Mouse (Mus musculus): ENCODE results near the gene Msh6. TPM values are rescaled to one million over a fixed set of nuclear protein-coding genes. Genes with fewer than 3 reads are reported as not detected.

Gene Msh6
- total RNA-seq, 1 experiment = 247 TPM

DNA sequence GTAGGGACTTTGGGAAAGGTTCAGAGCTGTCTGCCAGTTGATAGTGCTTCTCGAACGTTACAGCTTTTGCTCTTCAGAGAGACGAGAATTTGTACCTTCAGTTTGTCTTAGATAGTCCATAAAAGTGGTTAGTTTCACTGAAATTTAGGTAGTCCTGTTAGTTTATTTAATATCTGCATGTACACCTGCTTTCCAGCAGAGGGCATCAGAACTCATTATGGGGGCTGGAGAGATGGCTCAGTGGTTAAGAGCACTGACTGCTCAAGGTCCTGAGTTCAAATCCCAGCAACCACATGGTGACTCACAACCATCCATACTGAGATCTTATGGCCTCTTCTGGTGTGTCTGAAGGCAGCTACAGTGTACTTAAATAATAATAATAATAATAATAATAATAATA is 7.2 kb downstream of the Msh6 start:
- H3K4me1 ChIP-seq (ENCODE audit: control insufficient read depth in 2 of 2, insufficient read depth in 2 of 2, low read length in 2 of 2, poor library complexity in 1 of 2) = peaks cover 0 to 13% of the 10 kb centered on the region in 2 experiments; a peak in 2 of 4 replicates
- H3K27ac ChIP-seq (ENCODE audit: insufficient read depth, low read depth, low read length, poor library complexity, severe bottlenecking) = no peak overlapping the region
- H3K9ac ChIP-seq (ENCODE audit: insufficient read depth, low read depth, low read length, poor library complexity, severe bottlenecking) = no peak overlapping the region
- no peaks in the 10 kb centered on the region for H3K9me3 ChIP-seq (ENCODE audit: control insufficient read depth, insufficient read depth, low read depth, low read length)
- H3K4me3 ChIP-seq (ENCODE audit: insufficient read depth in 1 of 2, low read depth in 1 of 2, low read length in 2 of 2, poor library complexity in 1 of 2, severe bottlenecking in 1 of 2) = no peak overlapping the region
- in situ Hi-C loops (cut with MboI; ENCODE audit: low sequenced_read_pairs in 2 of 2, unreplicated experiment in 2 of 2) = no loop called here
- DNase-seq (ENCODE audit: low read depth, low spot score) = no peak
- peaks cover 69% of the 10 kb centered on the region for H3K36me3 ChIP-seq (ENCODE audit: control insufficient read depth, insufficient read depth, low read length, poor library complexity, severe bottlenecking)
- TF ChIP-seq ZNF384 (IDR thresholded peaks at IDR 0.05; ENCODE audit: low read depth, low read length) (no peak), HCFC1 (IDR thresholded peaks at IDR 0.05; ENCODE audit: borderline replicate concordance, insufficient read depth, low read length) (no peak), ZC3H11A (IDR thresholded peaks at IDR 0.05; ENCODE audit: borderline replicate concordance, low read depth, low read length) (no peak), CHD2 (IDR thresholded peaks at IDR 0.05; ENCODE audit: low read depth, low read length) (no peak)

DNA sequence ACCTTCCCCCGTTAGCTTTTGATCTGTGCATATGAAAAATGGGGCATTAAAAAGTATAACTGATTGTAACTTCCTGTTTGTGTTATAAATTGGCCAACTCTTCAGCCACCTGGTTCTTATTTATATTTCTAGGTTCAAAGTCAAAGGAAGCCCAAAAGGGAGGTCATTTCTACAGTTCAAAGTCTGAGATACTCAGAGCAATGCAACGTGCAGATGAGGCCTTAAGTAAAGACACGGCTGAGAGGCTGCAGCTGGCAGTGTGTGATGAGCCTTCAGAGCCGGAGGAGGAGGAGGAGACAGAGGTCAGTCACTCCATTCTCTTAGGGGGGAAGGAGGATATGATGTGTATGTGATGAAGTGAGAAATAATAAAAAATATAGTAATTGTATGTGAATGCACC is 8.5 kb downstream of the Msh6 start:
- H3K4me3 ChIP-seq (ENCODE audit: insufficient read depth in 1 of 2, low read depth in 1 of 2, low read length in 2 of 2, poor library complexity in 1 of 2, severe bottlenecking in 1 of 2) = no peak overlapping the region
- H3K9ac ChIP-seq (ENCODE audit: insufficient read depth, low read depth, low read length, poor library complexity, severe bottlenecking) = no peak overlapping the region
- TF ChIP-seq ZNF384 (IDR thresholded peaks at IDR 0.05; ENCODE audit: low read depth, low read length) = no peak
- no peak for TF ChIP-seq ZC3H11A (IDR thresholded peaks at IDR 0.05; ENCODE audit: borderline replicate concordance, low read depth, low read length)
- TF ChIP-seq CHD2 (IDR thresholded peaks at IDR 0.05; ENCODE audit: low read depth, low read length) = no peak
- no peak for TF ChIP-seq HCFC1 (IDR thresholded peaks at IDR 0.05; ENCODE audit: borderline replicate concordance, insufficient read depth, low read length)
- no peak for TF ChIP-seq MAFK (IDR thresholded peaks at IDR 0.05; ENCODE audit: insufficient read depth, low read depth, low read length)
- H3K36me3 ChIP-seq (ENCODE audit: control insufficient read depth, insufficient read depth, low read length, poor library complexity, severe bottlenecking) = peaks cover 73% of the 10 kb centered on the region
- H3K4me1 ChIP-seq (ENCODE audit: control insufficient read depth in 2 of 2, insufficient read depth in 2 of 2, low read length in 2 of 2, poor library complexity in 1 of 2) = peaks cover 0 to 7% of the 10 kb centered on the region in 2 experiments; a peak in 3 of 4 replicates
- no peaks in the 10 kb centered on the region for H3K9me3 ChIP-seq (ENCODE audit: control insufficient read depth, insufficient read depth, low read depth, low read length)
- H3K27ac ChIP-seq (ENCODE audit: insufficient read depth, low read depth, low read length, poor library complexity, severe bottlenecking) = no peak overlapping the region
- no peak for DNase-seq (ENCODE audit: low read depth, low spot score)
- in situ Hi-C loops (cut with MboI; ENCODE audit: low sequenced_read_pairs in 2 of 2, unreplicated experiment in 2 of 2) = no loop called here

DNA sequence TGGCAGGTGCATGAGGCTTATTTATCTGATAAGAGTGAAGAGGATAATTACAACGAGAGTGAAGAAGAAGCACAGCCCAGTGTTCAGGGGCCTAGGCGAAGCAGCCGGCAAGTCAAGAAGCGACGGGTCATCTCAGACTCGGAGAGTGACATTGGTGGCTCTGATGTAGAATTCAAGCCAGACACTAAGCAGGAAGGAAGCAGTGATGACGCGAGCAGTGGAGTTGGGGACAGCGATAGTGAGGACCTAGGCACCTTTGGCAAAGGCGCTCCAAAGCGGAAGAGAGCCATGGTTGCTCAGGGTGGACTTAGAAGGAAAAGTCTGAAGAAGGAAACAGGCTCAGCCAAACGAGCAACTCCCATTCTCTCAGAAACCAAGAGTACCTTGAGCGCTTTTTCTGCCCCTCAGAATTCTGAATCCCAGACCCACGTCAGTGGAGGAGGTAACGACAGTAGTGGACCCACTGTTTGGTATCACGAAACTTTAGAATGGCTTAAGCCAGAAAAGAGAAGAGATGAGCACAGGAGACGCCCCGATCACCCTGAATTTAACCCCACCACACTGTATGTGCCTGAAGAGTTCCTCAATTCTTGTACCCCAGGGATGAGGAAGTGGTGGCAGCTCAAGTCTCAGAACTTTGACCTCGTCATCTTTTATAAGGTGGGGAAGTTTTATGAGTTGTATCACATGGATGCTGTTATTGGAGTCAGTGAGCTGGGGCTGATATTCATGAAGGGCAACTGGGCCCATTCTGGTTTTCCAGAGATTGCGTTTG is 9.8 kb downstream of the Msh6 start:
- H3K27ac ChIP-seq (ENCODE audit: insufficient read depth, low read depth, low read length, poor library complexity, severe bottlenecking) = no peak overlapping the region
- H3K9me3 ChIP-seq (ENCODE audit: control insufficient read depth, insufficient read depth, low read depth, low read length) = no peaks in the 10 kb centered on the region
- in situ Hi-C loops (cut with MboI; ENCODE audit: low sequenced_read_pairs in 2 of 2, unreplicated experiment in 2 of 2) = no loop called here
- DNase-seq (ENCODE audit: low read depth, low spot score) = no peak
- TF ChIP-seq HCFC1 (IDR thresholded peaks at IDR 0.05; ENCODE audit: borderline replicate concordance, insufficient read depth, low read length) (no peak), ZNF384 (IDR thresholded peaks at IDR 0.05; ENCODE audit: low read depth, low read length) (no peak), CHD2 (IDR thresholded peaks at IDR 0.05; ENCODE audit: low read depth, low read length) (no peak), MAFK (IDR thresholded peaks at IDR 0.05; ENCODE audit: insufficient read depth, low read depth, low read length) (no peak), ZC3H11A (IDR thresholded peaks at IDR 0.05; ENCODE audit: borderline replicate concordance, low read depth, low read length) (no peak)
- H3K9ac ChIP-seq (ENCODE audit: insufficient read depth, low read depth, low read length, poor library complexity, severe bottlenecking) = no peak overlapping the region
- H3K4me3 ChIP-seq (ENCODE audit: insufficient read depth in 1 of 2, low read depth in 1 of 2, low read length in 2 of 2, poor library complexity in 1 of 2, severe bottlenecking in 1 of 2) = no peak overlapping the region
- H3K4me1 ChIP-seq (ENCODE audit: control insufficient read depth in 2 of 2, insufficient read depth in 2 of 2, low read length in 2 of 2, poor library complexity in 1 of 2) = peaks cover 0 to 5% of the 10 kb centered on the region in 2 experiments; a peak in 3 of 4 replicates
- H3K36me3 ChIP-seq (ENCODE audit: control insufficient read depth, insufficient read depth, low read length, poor library complexity, severe bottlenecking) = peaks cover 80% of the 10 kb centered on the region

DNA sequence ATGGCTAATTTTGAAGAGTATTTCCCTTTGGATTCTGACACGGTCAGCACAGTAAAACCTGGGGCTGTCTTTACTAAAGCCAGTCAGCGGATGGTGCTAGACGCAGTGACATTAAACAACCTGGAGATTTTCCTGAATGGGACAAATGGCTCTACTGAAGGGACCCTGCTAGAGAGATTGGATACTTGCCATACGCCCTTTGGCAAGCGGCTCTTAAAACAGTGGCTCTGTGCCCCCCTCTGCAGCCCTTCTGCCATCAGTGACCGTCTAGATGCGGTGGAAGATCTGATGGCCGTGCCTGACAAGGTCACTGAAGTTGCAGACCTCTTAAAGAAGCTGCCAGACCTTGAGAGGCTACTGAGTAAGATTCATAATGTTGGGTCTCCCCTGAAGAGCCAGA is 11.1 kb downstream of the Msh6 start:
- TF ChIP-seq ZC3H11A (IDR thresholded peaks at IDR 0.05; ENCODE audit: borderline replicate concordance, low read depth, low read length) = no peak
- TF ChIP-seq ZNF384 (IDR thresholded peaks at IDR 0.05; ENCODE audit: low read depth, low read length) = no peak
- no peak for TF ChIP-seq HCFC1 (IDR thresholded peaks at IDR 0.05; ENCODE audit: borderline replicate concordance, insufficient read depth, low read length)
- TF ChIP-seq CHD2 (IDR thresholded peaks at IDR 0.05; ENCODE audit: low read depth, low read length) = no peak
- no peak for TF ChIP-seq MAFK (IDR thresholded peaks at IDR 0.05; ENCODE audit: insufficient read depth, low read depth, low read length)
- Histone ChIP-seq H3K36me3 (ENCODE audit: control insufficient read depth, insufficient read depth, low read length, poor library complexity, severe bottlenecking) (peaks cover 77% of the 10 kb centered on the region), H3K27ac (ENCODE audit: insufficient read depth, low read depth, low read length, poor library complexity, severe bottlenecking) (no peak overlapping the region), H3K4me1 (ENCODE audit: control insufficient read depth in 2 of 2, insufficient read depth in 2 of 2, low read length in 2 of 2, poor library complexity in 1 of 2) (peaks cover 0 to 3% of the 10 kb centered on the region in 2 experiments; a peak in 3 of 4 replicates), H3K9ac (ENCODE audit: insufficient read depth, low read depth, low read length, poor library complexity, severe bottlenecking) (peak overlapping the region; percentile 24; the same call in 1 of the 2 replicates), H3K4me3 (ENCODE audit: insufficient read depth in 1 of 2, low read depth in 1 of 2, low read length in 2 of 2, poor library complexity in 1 of 2, severe bottlenecking in 1 of 2) (peak overlapping the region; percentile 8 to 47; a peak in 3 of 4 replicates), H3K9me3 (ENCODE audit: control insufficient read depth, insufficient read depth, low read depth, low read length) (no peaks in the 10 kb centered on the region)
- in situ Hi-C loops (cut with MboI; ENCODE audit: low sequenced_read_pairs in 2 of 2, unreplicated experiment in 2 of 2) = no loop called here
- DNase-seq (ENCODE audit: low read depth, low spot score) = no peak
